Mouse (Mus musculus): ENCODE measurements around the gene Nmt2.

DNA sequence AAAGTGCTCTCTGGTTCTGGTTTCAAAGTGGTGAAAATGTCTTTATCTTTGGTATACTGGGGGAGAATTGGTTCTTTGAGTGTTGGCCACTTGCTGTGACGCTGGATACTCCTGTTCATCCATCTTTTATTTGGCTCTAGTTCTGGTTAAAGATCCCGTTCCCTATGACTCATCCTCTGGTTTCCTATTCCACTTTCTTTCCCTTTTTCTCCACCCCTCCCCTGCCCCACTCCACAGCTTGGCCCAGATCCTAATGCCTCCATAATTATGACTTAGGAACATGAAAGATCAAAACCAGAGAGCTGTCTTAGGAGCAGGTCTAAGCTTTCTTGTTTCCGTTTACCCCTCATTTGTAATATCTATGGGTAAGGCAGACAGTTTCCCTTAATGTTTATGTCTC is 39.8 kb upstream of the Nmt2 start:
- TF ChIP-seq CTCF (IDR thresholded peaks at IDR 0.05; ENCODE audit: low read depth, low read length) (no peak), POLR2A (IDR thresholded peaks at IDR 0.05; ENCODE audit: borderline replicate concordance, low read depth, low read length) (no peak)
